Mouse (Mus musculus): ENCODE data around the gene Klf2.

Gene Klf2

DNA sequence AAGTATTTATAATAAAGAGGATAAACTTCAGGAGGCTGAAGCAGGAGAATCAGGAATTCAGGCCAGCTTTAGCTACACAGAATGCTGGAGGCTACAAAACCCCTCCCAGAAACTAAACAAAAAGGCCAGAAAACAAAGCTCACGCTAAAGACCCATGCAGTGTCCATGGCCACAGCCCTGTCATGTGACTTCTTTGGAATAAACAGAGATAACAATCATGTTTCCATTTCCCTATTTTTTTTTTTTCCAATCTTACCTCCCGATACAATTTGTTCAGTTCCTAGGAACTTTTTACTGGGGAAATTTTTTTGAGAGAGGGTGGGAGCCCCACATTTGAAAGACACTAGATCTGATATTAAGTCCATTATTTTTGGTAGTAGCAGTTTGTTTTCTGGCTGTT is 17.4 kb downstream of the Klf2 start:
- DNase-seq, result no peak

DNA sequence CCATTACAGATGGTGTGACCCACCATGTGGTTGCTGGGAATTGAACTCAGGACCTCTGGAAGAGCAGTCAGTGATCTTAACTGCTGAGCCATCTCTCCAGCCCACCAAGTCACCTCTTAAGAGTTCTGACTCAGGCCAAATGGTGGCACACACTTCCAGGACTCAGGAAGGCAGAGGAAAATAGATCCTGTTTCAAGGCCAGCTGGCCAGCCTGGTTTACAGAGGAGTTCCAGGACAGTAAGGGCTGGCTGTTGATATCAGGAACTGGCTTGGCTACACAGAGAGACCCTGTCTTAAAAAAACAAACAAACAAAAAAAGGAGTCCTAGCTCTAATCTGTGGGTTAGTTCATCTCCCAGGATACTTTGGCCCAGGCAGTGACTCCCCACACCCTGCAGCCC is 18.2 kb downstream of the Klf2 start:
- no peak for DNase-seq

DNA sequence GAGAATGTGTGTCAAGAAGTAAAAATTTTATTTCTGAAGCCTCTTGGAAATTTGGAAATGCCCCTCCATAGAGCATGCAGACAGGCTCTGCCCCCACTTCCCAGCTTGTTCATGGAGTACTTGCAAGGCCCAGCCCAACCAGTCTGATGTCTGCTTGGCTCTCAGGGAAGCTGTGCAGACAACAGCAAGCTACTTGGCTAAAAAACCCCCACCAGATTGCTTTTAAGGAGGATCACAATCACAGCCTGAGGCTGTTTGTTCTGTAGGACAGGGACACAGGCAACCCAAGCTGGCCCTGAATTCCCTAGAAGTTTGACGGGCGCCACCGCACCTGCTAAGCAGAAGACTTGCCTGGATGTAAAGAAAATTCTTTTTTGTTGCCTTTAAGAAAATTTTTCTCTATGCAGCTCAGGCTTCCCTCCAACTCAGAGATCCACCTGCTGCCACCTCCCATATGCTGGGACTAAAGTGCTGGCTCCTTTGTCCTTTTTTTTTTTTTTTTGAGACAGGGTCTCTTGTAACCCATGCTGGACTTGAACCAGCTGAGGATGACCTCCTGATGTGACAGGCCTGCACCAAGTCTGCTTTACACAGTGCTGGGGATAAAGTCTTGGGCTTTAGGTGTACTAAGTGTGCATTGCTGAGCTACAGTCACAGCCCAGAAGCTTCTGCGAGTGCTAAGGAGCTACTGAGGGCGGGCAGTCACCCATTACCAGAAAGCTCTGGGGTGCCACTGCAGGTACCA is 23.9 kb downstream of the Klf2 start:
- no peak for DNase-seq

DNA sequence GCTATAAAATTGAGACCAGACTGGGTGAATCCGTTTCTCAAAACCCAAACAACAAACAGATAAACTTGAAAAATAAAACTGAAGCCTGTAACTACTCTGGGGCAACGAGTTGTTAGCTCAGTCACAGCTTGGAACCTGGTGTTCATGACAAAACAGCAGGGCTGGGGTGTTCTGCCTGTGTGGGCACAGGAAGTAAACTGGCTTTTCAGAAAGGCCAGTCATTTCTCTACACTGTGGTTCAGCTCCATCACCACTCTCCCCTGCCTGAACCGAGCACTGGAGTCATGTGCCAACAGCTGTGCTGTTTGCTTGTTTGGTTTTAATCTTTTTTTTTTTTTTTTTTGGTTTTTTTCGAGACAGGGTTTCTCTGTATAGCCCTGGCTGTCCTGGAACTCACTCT is 24.9 kb downstream of the Klf2 start:
- DNase-seq, result no peak

DNA sequence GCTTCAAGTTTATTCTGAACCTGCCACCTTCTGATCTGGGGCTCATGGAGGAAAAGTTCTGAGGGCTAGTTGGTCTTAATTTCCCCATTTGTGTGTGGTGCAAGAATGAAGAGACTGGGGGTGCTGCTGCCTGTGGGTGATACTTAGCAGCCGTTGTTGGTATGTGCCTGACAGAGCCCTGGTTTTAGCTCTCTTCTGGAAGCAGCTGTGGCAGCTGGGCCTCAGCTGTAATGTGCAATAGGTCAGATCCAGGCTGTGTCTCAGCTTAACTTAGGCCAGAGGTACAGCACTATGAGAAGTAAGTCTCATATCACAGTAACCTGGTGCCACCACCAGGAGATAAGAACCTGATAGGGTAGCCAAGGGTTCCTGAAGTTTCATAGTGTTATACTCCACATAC is 28.7 kb downstream of the Klf2 start:
- DNase-seq, result no peak

DNA sequence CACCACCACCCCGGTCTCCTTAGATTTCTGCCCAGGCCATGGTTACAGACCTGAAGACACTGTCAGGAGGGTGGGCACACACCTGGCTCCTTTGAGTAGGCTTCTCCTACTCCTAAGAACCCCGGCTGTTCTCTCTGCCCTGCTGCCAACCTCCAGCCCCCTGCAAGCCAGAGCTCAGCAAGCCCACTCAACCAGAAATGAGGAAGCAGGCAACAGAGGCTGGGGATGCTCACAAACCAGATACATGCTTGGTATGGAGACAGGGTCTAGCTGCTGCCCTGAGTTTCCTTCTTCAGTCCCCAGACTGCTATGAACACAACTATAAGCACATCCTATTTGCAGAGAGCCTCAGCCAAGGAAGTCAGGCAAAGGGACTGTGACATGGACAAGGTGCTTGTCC is 29.3 kb downstream of the Klf2 start:
- no peak for DNase-seq

DNA sequence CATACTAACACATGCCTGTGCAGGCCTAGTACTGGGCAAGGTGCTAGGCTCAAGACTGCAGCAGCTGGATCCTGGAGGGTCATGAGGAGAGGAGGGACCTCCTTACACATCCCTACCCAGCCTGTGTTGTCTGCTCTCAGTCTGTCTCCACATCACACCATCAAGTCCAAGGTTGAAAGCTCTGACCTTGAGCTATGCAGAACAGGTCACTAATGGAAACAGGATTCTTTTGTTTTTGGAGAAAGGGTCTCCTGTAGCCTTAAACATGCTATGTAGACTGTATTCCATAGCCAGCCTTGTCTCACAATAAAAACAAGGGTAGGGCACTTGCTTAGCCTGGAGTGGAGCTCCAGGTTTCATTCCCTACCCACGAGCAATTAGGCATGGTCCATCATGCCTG is 30.1 kb downstream of the Klf2 start:
- no peak for DNase-seq

DNA sequence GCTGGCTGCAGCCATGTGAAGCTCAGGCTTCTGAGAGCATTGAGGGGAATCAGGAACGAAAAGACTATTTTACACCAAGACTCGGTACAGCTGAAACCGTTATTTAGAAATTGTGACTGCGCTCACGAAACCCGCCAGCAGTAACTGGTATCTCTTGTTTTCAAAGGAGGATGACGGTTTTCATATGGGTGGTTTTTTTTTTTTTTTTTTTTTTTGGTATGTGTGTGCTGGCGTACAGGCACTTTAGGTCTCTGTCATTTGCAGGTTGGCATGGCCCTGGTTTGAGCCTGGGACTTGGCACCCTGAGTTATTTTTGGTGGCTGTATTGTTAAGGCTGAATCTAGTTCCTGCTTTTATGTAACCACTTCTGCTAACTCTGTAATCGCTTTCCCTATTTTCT is 31.0 kb downstream of the Klf2 start:
- DNase-seq, result no peak

DNA sequence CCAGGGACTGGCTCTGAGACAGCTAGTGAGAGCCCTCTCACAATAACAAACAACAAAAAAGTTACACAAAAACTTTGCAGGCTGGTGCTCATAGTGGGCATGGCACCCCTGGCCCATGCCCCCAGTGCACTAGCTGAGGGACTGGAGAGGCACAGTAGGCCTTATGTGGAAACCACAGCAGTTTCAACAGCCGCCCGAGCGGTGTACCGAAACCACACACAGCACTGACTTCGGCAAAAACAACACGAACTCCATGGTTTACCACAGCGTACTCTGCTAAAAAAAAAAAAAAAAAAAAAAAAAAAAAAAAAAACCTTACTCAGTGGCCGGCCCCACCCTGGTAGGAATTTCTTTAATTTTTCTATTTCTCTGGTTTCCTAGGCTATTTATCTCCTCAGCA is 31.9 kb downstream of the Klf2 start:
- no peak for DNase-seq

DNA sequence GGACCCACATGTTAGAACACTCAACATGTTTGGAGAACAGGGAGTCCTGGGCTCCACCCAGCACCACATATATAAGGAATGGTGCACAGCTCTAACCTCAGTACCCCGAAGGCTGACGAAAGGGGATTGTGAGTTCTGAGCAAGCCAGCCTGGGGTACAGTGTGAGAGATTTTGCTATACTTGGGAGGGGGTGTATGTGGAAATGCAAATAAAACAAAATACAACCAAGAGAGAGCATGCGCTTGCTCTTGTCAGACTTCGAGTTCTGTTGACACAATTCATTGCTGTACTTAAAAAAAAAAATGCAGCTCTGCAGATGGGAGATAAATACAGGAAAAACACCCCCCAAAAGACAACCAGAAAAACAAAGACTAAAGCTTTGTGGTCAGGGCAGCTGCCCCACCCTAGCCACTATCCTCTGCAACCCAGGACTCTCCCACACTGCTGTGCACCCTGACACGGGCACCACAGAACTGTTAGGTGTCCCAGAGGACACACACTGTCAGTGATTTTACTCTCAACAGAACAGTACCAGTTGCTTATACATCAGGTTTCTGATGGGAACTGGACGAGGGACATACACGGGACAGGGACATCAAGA is 32.7 kb downstream of the Klf2 start:
- no peak for DNase-seq

DNA sequence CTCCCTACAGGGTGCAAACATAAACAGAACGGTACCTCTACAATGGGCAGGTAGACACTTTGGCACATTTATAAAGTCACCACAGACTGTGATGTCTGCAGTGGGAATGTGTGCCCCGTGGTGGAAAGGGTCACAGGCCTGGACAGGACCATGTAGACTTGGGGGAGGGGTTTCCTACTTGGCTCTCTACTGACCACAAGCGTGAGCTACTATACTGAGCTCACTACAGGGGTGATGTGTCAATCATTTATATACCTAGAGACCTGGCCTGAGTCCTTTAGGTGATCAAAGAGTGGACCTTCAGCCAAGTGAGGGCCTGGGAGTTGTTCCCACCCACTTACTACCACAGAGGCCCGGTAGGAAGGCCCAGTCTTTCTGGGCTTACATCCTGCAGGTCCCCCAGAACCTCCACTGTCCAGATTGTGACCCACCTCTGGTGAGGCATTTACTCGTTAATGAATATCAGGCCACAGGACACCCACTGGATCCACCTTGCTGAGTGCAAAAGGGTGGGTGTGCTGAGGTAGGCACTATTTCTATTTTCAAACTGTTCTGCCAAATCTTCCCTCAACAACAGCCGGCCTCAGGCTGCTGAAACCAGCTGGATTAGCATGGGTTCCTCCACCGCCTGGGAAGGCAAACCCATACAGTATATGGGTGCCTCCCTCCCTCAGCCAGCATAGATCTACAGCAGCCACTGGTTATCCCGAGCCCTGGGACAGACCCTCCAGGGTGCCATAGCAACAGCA is 34.3 kb downstream of the Klf2 start:
- no peak for DNase-seq

DNA sequence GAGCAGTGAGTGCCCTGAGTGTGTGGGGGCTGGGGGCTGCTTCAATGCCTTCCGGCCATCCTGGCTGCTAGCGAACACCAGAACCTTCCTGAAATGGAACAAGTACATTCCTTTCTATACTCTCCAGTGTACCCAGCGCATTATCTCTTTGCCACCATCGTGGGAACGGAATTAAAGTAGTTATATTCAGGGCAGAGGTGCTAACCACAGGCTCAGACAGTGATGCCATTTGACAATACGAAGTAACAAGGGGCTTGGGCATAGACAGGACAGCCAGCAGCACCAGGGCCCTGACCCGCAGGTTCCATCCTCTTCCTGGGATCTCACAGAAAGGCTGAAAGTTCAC is 34.8 kb downstream of the Klf2 start:
- DNase-seq, result no peak

DNA sequence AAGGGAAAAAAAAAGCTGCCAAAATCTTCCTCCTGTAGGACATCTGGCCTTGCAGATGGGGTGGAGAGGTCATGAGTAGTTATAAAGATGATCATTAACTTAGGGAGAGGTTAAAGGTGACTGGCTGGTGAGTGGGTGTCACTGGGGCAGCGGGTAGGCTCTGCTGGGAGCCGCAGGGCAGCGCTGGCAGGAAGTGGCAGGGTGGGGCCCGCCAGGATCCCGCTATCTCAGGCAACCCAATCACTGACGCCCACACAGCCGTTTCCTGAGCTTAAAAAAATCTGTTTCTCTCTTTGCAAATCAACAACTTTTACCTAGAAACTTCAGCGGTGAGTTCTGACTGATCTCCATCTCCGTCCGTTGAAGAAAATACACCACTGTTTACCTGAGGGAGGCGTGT is 35.4 kb downstream of the Klf2 start:
- no peak for DNase-seq

DNA sequence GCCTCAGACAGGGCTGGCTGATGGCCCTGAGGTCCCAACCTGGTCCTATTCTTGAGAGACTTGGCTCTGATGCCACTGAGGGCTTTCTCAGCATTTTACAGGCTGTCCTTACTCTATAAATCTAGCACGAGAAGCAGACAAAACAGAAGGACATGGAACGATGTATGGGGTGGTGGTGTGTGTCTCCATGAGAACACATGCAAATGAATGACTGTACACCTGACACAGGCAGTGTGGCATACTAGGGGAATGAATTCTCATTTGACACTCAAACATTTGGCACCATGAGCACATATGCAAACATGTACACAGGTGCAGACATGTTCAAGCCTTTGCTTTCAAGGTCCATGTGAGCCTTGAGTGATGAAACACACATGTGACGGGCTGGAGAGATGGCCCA is 37.8 kb downstream of the Klf2 start:
- no peak for DNase-seq

DNA sequence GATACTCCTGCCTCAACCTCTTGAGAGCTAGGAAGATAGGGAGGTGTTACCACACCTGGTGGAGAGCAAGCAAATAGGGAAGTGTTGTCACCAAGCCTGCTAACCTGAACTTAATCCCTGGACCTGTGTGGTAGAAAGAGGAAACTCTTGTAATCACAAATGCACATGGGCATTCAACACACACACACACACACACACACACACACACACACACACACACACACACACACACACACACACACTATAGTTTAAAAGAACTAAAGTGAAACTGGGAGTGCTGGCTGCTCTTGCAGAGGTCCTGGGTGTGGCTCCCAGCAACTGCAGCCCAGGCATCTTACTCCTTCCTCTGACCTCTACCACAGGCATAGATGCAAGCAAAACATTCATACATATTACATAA is 41.3 kb downstream of the Klf2 start:
- no peak for DNase-seq

DNA sequence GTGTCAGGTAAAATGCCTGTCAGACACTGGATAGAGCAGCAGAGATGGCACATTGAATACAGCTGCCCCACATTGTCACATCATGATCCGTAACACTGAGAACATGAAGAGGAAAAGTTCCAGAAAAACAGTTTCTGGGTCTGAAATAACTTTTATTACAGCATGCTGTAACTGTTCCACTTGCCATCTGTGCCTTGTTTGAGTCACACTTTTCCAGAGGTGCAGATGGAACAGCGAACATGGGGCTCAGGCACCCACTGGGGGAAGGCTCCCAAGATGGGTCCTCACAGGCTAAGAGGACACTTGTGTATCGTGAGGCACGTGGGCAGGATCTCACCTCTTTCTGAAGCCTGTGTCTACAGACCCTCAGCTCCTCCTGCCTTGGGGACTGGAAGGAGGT is 43.9 kb downstream of the Klf2 start:
- no peak for DNase-seq

DNA sequence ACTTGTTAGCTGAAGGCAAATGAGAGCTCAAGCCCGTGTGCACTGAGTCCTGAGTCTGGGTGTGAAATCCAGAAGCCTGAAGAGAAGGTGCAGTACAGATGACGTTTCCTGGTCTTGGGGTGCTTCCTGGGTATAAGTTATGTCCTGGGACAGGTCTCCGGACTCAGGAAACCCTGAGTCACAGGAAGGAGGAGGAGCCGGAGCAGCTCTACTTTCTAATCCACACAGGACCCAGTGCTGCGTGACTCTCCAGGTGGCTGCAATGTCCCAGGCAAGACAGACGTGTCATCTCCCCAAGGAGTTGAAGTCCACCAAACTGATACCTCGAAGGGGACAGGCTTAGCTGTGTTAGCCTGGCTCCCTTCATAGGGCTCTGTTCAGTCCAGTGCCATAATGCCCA is 44.6 kb downstream of the Klf2 start:
- DNase-seq, result no peak

DNA sequence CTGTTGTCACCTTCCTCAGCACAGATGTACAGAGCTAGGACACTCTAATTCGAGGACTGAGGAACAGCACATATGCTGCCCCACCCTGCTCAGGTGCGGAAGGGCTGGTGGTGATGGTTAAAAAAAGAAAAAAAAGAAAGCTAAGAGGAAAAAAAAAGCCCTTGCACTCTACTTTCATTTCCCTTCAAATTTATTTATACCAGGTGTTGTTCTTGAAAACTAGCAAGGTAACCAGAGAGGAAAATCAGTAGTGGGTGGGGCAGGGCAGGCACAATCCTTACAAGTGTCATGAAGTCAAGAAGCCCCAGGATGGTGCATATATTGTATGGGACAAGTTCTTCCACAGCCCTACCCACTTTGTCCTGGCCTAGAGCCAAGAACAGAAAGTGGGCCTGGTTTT is 46.2 kb downstream of the Klf2 start:
- no peak for DNase-seq

DNA sequence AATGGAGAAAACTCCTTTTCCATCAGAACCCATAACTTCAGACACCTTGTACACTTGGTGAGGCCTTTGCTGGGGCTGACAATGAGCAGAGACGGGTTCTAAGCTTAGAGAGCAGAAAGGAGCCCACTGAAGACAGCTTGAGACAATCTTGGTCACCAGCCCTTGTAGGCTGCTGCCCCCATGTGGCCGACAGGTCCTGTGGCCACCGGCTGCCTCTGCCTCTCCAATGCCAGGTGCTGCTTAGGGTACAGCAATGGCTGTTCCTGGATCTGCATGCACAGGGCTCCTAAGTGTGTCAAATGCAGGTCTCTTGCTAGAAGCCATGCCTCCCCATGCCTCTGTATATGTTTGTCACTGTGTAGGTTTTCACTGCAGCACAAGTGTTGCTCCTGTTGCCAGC is 47.0 kb downstream of the Klf2 start:
- peak; percentile 57 for DNase-seq

DNA sequence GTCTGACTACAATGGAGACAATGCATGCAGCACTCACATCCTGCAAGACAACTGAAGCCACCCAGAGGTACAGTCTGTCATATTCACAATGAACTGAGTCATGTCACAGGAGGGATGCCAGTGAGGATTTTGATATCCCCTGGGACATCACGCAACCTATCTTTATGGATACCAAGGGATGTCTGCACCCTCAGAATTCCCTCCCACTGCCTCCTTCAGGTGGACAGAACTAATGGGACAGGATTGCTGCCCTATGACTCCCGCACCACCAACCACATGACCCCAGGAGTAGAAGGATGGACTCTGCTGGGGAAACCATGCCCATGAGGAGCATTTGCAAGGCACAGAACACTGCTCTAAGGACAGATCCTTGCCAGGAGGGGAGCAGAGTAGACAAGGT is 47.6 kb downstream of the Klf2 start:
- no peak for DNase-seq

Measured in cerebellum, adult 8-10 months (tissue).